Mouse (Mus musculus) heart, postnatal 36 days (tissue): ENCODE measurements around the gene Atp2b2. TPM values are rescaled to one million over a fixed set of nuclear protein-coding genes. Genes with fewer than 3 reads are reported as not detected.
A peak's percentile ranks its signal among the peaks of the same experiment; 100 is the strongest.
"Not testable (repeated sequence)": the region's sequence is repeated elsewhere in the genome, so short reads cannot be mapped to it uniquely, and the experiment has no call there.

Experiments
- DNase-seq, 2 experiments: peaks; one replicate each; pipeline ENCODE4 v3.0.0; 2021 to 2022
- intact Hi-C: fragments of 180-260 bp; cut with DNase I; formaldehyde crosslinking; loops from one replicate; pipeline ENCODE4 v1.15.1; 2025
- total RNA-seq, 2 experiments: library from RNA; stranded (reverse); gene quantifications; 2 replicates each; pipeline ENCODE4 v1.2.3; 2021

Gene Atp2b2
- total RNA-seq, 2 experiments from 2014 or later = 0.73 to 0.75 TPM

DNA sequence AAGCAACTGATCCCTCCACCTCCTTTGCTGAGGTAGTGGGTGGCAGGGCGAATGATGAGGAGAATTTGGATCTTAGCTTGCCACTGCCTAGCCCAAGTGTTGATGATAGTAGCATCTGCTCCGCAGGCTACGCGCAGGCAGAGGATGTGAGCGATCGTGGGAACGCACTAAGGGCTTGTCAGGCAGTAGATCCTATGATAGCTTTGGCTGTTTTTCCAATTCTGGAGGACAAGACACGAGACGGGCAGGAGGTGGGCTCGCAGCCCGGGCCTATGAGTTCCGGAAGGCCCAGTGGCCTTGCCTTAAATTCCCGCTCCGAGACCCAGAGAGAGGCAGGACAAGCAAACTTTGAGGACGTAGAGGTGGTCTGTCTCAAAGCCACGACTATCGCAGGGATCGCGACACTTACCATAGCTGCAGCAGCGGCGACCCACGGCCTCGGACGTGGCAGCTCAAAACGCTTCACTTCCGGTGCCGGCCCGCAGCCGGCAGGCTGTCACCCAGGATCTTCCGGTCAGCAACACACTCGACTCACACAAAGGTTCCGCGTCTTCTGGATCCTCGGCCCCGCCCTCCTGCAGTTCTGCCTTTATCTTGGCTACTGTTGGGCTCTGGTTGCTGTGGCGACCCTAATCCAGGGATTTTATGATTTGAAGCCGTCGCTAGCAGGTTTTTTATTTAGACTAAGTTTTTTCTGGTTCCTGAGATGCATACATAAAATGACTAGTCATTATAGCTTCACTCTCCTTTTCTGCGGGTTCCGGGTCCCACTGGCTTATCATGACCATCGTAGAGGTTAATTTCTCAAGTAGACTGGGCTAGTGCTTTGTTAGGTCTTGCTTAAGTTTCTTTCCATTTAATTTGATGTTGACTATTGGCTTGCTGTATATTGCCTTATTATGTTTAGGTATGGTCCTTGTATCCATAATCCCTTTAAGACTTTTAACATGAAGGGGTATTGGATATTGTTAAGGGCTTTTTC, 301.9 kb downstream of the Atp2b2 start, which contains the start of gene Sec13:
Gene Sec13 (minus strand): TSS at position 508 of the 982 bp plus-strand sequence.
- intact Hi-C loops = no loop called here
- peak; percentile 88 to 89 for DNase-seq

DNA sequence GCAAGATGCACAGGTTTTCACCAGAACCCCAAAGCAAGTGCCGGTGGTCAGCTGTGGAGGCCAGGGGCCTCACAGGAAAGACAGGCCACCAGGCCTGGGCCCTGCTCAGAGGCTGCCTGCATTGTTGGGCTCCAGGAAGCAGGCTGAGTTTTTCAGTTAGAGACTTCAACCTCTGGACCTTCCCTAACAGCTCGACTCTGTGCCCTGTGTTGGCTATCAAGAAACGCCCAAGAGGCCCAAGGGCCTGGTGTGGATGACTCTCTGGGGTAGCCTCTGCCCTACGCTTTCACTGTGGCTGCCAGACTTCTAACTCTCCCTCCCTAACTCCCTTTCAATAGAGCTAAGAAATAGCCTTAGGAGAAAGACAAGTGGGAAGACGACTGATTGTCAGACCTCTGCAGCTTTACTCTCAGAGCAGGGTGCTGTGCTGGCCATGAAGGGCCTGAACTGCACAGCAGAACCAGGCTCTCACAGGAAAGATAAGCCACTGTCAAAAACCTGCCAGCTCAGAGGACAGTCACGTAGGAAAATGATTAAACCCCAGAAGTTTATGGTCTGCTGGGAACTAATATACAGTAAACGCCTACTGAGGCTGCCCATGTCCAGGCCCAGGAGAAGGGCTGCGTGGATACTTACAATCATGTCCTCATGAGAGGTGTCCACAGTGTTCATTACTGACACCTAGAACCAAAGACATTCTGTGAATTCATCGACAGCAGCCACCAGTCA, 304.9 kb downstream of the Atp2b2 start:
- DNase-seq = no peak
- intact Hi-C loops = loop anchor here (2.0 kb wide), 1 partner anchor 39 kb away; no protein-coding TSS in a partner anchor

DNA sequence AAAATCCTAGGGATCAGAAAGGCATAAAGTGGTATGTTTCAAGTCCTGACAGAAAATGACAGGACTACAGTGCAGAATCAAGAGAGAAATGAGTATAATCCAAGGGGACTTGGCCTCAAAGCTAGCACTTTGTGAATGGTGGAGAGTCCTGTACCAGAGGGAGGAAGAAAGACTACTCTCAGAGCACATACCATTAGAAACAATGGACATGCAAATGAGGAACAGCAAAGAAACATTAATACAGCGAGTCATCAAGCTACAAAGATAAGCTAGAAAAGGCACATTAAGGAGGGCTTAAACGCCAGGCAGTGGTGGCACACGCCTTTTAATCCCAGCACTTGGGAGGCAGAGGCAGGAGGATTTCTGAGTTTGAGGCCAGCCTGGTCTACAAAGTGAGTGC, 311.1 kb downstream of the Atp2b2 start:
- intact Hi-C loops = no loop called here
- DNase-seq = no peak

DNA sequence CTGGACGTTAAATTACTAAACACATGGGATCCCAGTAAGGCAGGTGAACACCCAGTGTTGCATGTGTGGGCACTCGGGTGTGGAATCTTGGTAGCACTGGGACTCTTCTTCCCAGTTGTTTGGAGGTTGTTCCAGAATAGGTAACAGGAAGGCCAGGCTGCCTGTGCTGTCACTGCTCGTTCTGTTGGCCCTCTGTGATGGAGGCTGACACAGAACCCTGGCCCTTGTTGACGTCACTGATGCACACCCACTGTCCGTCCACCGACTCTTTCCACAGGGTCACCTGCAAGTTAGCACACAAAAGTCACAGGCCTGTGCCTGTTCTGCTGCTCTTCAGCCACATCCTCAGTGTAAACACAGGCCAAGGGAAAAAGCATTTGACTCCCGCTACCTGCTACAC, 314.2 kb downstream of the Atp2b2 start:
- intact Hi-C loops = no loop called here
- DNase-seq = no peak

DNA sequence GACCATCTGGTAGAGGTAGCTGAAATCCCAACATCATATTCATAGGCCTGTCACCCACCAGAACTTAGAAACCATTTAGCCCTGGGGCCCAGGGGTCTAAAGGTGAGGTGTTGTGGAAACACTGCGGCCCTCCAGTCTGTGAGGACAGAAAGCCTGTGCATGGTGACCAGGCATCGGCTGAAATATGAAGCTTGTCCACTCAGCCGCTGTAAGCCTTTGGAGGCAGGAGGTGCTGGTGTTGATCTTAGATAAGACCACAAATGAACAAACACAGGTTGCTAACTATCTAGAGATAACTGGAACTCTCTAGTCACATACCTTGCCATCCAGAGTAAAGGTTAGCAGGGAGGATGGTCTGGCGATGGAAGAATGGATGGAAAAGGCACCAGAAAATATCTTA, 321.4 kb downstream of the Atp2b2 start:
- intact Hi-C loops = no loop called here
- no peak for DNase-seq

DNA sequence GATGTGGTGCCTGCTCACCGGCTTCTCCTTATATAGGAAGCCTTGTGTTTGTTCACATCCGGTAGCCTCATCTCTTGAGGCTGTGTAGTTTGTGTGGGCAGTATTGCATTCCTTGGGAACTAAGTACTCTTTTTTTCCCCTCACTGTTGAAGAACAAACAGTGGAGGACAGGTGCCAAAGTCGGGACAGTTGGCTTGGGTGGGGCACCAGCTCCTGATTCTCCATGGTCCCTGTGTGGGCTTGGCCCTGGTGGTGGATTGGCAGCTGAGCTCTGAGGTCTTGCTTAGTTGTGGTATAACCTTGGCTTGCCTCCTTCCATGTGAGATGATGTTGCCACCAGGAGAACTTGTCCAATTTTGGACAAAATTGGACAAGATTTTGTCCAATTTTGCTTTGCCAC, 322.5 kb downstream of the Atp2b2 start, which contains the start of gene Ghrl:
Gene Ghrl (minus strand): TSS at position 3 of the 400 bp plus-strand sequence.
- DNase-seq = no peak
- intact Hi-C loops = no loop called here

DNA sequence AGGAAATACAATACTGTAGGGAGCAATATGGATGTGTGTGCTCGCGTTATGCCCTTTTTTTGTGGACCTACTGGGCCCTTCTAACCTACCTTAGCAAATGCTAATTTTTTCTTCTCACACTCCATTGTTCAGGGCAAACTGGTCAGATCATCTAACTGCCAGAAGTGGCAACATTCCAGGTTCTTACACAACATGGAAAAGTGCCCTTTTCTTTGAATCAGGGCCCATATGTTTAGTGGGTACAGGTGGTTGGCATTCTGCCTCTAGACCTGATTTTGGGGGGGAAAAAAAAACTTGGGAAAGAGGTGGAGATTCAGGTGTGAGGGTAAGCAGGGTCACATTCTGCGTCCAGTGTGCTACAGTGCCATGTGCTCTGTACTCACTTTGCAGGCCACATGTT, 324.9 kb downstream of the Atp2b2 start:
- intact Hi-C loops = no loop called here
- DNase-seq = no peak

DNA sequence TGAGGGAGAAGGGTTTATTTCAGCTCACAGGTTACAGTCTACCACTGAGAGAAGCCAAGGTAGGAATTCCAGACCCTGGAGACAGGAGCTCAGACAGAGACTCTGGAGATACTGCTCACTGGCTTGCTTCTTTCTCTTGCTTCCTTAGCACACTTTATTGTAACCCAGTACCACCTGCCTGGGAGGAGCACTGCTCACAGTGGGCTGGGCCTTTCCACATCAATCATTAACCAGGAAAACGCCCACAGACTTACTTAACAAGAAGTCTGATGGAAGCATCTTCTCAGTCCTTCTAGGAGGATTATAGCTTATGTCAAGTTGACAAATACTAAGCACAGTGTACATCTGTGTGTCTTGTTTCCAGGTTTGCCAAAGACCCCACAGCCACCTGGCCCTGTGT, 327.6 kb downstream of the Atp2b2 start:
- intact Hi-C loops = no loop called here
- DNase-seq = no peak

DNA sequence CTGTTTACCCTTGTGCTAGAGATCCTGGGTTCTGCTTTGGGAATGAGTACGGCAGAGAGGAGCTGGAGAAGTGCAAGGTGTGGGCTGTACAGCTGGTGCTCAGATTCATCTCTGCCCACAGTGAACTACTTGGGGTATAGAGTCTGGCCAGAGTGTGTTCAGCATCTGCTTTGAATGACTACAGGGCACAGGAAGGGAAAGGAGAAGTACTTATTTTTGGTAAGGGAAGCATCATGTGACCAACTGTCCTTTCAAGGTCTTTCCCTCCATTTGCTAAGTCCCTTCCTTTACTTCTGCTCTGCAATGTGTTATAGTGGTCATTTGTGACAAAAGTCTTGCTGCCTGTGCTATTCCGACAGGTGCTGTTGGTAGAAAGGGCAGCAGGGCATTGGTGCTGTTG, 328.1 kb downstream of the Atp2b2 start:
- intact Hi-C loops = no loop called here

DNA sequence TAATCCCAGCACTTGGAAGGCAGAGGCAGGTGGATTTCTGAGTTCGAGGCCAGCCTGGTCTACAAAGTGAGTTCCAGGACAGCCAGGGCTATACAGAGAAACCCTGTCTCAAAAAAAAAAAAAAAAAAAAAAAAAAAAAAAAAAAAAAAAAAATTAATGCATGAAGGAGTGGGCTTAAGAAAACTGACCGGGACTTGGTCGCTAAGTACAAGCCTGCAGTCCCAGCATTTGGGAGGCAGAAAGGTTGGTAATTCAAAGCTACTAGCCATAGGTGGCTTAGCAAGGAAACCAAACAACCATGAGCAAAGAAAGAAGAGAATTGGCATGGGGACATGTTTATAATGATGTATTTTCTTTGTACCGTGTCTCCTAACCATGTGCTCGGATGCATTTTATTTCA, 329.0 kb downstream of the Atp2b2 start:
- DNase-seq, intact Hi-C loops: not testable (repeated sequence)

More for the DNA sequence above, 328.1 kb downstream of the Atp2b2 start:
- DNase-seq = no peak

DNA sequence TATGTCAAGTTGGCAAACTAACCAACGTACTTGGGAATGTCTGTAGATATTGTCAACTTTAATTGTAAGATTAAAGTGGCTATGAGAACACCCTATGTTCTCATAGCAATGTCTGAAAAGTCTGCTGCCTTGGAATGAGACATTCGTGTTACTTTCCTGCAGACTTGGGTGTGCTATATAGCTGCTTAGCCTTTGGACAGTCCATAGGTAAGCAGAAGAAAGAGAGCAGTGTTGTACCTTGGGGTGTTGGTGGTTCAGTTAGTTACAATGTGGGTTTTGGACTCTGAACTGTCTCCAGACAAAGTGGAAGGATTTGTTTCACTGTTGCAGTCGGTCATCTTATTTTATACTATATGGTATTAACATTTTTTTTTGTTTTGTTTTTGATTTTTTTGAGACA, 329.7 kb downstream of the Atp2b2 start:
- intact Hi-C loops = no loop called here
- DNase-seq = no peak

DNA sequence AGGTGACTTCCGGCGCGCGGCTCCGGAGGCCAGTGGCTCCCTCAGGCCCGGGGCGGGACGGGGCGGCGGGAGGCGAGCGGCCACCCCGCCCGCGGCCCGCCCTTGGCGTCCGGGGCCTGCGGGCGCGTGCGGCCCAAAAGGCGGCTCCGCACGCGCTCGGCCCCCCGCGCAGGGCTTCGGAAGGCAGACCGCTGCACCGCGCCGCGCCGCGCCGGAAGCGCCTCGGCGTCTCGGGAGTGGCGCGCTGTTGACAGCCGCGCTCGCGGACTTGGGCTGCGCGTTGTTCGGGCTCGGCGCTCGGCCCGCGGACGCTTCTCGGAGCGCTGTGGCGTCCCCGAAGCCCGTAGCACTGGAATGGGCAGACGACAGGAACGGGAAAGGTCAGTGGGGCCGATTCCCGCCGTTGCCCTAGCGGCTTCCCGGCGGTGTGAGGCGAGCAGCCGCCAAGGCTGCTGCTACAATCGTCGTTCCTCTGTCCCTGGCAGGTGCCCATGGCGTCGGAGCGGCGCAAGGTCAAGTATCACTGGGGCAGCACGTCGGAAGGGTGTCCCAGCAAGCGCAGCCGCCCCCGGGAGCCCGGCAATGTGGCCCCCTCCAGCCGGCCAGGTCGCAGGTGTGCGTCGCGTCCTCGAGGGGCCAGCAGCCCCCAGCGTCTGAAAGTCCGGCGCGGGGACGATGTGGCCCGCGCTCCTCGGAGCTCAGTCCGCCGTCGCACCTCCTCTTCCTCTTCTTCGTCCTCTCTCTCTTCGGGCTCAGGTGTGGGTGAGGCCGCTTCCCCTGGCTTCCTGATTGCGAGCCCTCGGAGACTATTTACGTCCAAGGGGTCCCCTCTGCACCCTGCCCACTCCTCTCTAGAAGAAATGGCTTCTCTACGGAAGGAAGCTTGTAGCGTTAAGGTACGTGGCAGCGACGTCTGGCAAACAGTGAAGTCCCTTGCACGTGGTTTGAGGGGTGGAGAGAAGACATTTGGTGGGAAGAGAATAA, 344.9 kb downstream of the Atp2b2 start:
- DNase-seq = peak in 1 of 2 experiments; percentile 48
- intact Hi-C loops = loop anchor here (2.0 to 5.0 kb wide), 3 partner anchors 39 to 165 kb away; partner anchors contain the start of genes Emc3, Fancd2 and Irak2

DNA sequence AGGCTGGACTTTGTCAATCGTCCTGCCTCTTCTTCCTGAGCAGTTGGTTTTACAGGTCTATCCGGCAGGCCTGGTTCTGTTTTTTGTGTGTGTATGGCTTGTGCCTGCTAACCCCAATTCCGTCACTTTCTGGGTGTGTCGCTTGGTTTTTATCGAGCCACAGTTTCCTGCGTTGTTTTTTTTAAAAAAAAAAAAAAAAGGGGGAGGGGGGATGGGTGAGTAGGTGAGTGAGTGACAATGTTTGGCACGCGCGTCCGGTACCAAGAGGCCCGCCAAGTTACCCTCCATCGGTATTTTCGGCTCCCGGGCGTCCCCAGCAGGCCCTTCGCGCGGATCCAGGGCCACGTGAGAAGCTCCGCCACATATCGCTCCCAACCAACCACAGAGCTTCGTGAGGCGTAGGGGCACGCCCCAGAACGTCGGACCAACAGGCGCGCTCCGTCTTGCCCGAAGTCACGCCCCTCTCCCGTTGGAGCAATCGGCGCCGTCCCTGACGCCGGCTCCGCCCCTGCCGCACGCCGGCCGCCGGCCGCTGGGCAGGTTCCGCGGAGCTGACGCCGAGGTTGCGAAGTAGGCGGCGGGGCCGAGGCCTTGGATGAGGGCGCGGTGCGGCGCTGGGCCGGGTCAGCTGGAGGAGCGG, 345.7 kb downstream of the Atp2b2 start, which contains the start of gene Tatdn2:
Gene Tatdn2 (plus strand): TSS at position 469 of the 640 bp plus-strand sequence.
- peak; percentile 93 to 95 for DNase-seq
- intact Hi-C loops = loop anchor here (1.0 to 5.0 kb wide), 3 partner anchors 15 to 164 kb away; partner anchors contain the start of genes Emc3, Fancd2 and Irak2

DNA sequence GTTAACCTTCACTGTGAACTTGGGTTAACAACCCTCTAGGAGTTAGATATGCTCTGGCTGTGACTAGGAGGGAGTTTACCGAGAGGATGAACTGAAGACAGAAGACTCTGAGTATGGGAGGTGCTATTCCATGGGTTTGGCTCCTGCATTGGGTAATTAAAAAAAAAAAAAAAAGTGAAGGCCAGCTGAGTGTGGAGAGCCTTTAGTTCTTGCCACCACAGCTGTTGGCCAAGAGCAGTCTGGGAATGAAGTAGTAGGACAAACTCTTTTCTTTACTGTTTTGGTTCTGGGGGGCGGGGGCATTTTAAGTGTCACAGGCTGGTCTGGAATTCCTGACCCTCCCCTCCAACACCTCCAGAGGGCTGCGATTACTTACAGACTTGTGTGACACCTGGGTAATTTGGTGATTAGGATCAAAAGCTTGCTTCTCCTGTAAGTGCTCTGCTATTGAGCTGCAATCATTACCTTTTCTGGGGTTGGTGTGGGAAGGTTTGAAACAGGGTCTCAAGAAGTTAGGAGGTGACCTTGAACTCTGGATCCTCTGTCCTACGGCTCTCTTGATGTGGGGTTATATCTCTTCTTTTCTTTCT, 346.6 kb downstream of the Atp2b2 start:
- intact Hi-C loops = loop anchor here (1.0 to 5.0 kb wide), 3 partner anchors 15 to 164 kb away; partner anchors contain the start of genes Emc3, Fancd2 and Irak2
- DNase-seq = peak in 1 of 2 experiments; percentile 16

DNA sequence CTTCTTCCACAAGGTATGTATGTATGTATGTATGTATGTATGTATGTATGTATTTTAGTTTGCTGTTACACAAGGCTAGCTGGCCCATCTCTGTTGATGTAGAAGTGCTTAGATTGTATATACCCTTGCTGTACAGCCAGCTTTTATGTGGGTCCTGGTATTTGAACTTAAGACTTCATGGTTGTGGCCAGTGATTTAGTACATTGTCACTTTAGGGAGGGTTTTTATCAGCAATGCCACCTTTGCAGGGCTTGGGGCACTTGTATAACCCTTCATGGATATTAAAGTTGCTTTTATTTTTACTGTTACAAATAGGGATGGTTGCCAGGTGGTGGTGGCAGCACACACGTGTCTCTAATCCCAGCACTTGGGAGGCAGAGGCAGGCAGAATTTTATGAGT, 347.2 kb downstream of the Atp2b2 start:
- DNase-seq = no peak
- intact Hi-C loops = loop anchor here (5.0 kb wide), 2 partner anchors 58 to 163 kb away; partner anchors contain the start of genes Emc3, Fancd2 and Irak2
